In genomic region chr11:36256747-36257146, GRCm38 (mm10) we compare ENCODE assay signal across 29 mouse cellular contexts.
A peak's percentile ranks its signal among the peaks of the same experiment; 100 is the strongest.
DNase-seq lines count a peak whose midpoint lies in the region; ATAC-seq and TF ChIP-seq lines count a peak whose summit lies in the region.
"Had no signal": no experiment of that assay in that cellular context is flagged by ENCODE, and none has a peak within 500 bp of the region (broad histone marks: within the 10 kb centered on the region; RNA-seq: fewer than 3 reads in every experiment).

No protein-coding gene starts in this region.

- H3K9me3 ChIP-seq in limb, embryonic 12.5 days: peaks cover 3% of the 10 kb centered on the region; the same call in 1 of the 2 replicates
- no peaks in the 10 kb centered on the region for H3K9me3 ChIP-seq in limb, embryonic 10.5 days (replicated peaks)
- H3K9me3 ChIP-seq in neural tube, embryonic 13.5 days: 0 out of 2 replicates have a peak, but pooled peaks cover 4% of the 10 kb centered on the region
- 0 out of 2 replicates have a peak, but pooled peaks cover 4% of the 10 kb centered on the region for H3K9me3 ChIP-seq in neural tube, embryonic 15.5 days (replicated peaks)
- peaks cover 6% of the 10 kb centered on the region; the same call in 1 of the 2 replicates for H3K9me3 ChIP-seq in embryonic facial prominence, embryonic 14.5 days (ENCODE audit: control insufficient read depth, low read length)
- H3K9me3 ChIP-seq: kidney, embryonic 15.5 days had no signal

- no peak overlapping the region for H3K4me2 ChIP-seq in limb, embryonic 12.5 days
- H3K4me2 ChIP-seq in neural tube, embryonic 13.5 days: no peak overlapping the region
- no peak overlapping the region for H3K4me2 ChIP-seq in neural tube, embryonic 15.5 days
- H3K4me2 ChIP-seq in embryonic facial prominence, embryonic 14.5 days (ENCODE audit: low read depth, low read length): no peak overlapping the region
- H3K4me2 ChIP-seq: heart, embryonic 13.5 days; kidney, embryonic 15.5 days; midbrain, embryonic 11.5 days had no signal

- H3K36me3 ChIP-seq in limb, embryonic 12.5 days: no peaks in the 10 kb centered on the region
- no peaks in the 10 kb centered on the region for H3K36me3 ChIP-seq in limb, embryonic 10.5 days
- H3K36me3 ChIP-seq in neural tube, embryonic 13.5 days: 0 out of 2 replicates have a peak, but pooled peaks cover 3% of the 10 kb centered on the region
- no peaks in the 10 kb centered on the region for H3K36me3 ChIP-seq in neural tube, embryonic 15.5 days
- H3K36me3 ChIP-seq in embryonic facial prominence, embryonic 14.5 days (ENCODE audit: control insufficient read depth, insufficient read depth, low read length): no peaks in the 10 kb centered on the region
- H3K36me3 ChIP-seq: heart, embryonic 13.5 days; kidney, embryonic 15.5 days had no signal

- no peak overlapping the region for H3K9ac ChIP-seq in limb, embryonic 12.5 days (replicated peaks)
- H3K9ac ChIP-seq in neural tube, embryonic 13.5 days: no peak overlapping the region
- H3K9ac ChIP-seq in neural tube, embryonic 15.5 days (replicated peaks): no peak overlapping the region
- no peak overlapping the region for H3K9ac ChIP-seq in embryonic facial prominence, embryonic 14.5 days (ENCODE audit: low read depth, low read length)
- H3K9ac ChIP-seq: heart, embryonic 13.5 days; kidney, embryonic 15.5 days; liver, embryonic 14.5 days had no signal

- no peak for TF ChIP-seq POLR2A in brain, embryonic 14.5 days (IDR thresholded peaks at IDR 0.05; ENCODE audit: borderline replicate concordance, extremely low read depth, insufficient read depth, insufficient read length, poor library complexity, severe bottlenecking)

- peak overlapping the region; percentile 65 for H3K27ac ChIP-seq in limb, embryonic 12.5 days
- H3K27ac ChIP-seq in limb, embryonic 10.5 days: no peak overlapping the region
- peak overlapping the region; percentile 46 for H3K27ac ChIP-seq in neural tube, embryonic 13.5 days (replicated peaks)
- no peak overlapping the region for H3K27ac ChIP-seq in neural tube, embryonic 15.5 days (replicated peaks)
- H3K27ac ChIP-seq in embryonic facial prominence, embryonic 14.5 days (replicated peaks; ENCODE audit: low read depth, low read length): peak overlapping the region; percentile 33
- H3K27ac ChIP-seq: gastrocnemius, adult 2 months; heart, adult 2 months; heart, embryonic 13.5 days; kidney, embryonic 15.5 days; liver, embryonic 14.5 days; macrophage had no signal

- ATAC-seq in limb, embryonic 12.5 days (ENCODE audit: insufficient number of reproducible peaks, insufficient read depth, low FRiP score, low TSS enrichment, low read depth): no peak
- no peak for ATAC-seq in neural tube, embryonic 13.5 days (ENCODE audit: low read depth)
- no peak for ATAC-seq in neural tube, embryonic 15.5 days (ENCODE audit: low FRiP score)
- peak; percentile 45; the same call in 1 of the 2 replicates for ATAC-seq in embryonic facial prominence, embryonic 14.5 days (ENCODE audit: low read depth)
- ATAC-seq: forebrain, embryonic 14.5 days; hindbrain, embryonic 16.5 days had no signal

- H3K27me3 ChIP-seq in limb, embryonic 12.5 days: no peaks in the 10 kb centered on the region
- no peaks in the 10 kb centered on the region for H3K27me3 ChIP-seq in limb, embryonic 10.5 days (ENCODE audit: low read depth, poor library complexity, severe bottlenecking)
- no peaks in the 10 kb centered on the region for H3K27me3 ChIP-seq in neural tube, embryonic 13.5 days
- H3K27me3 ChIP-seq in neural tube, embryonic 15.5 days (replicated peaks): no peaks in the 10 kb centered on the region
- H3K27me3 ChIP-seq in embryonic facial prominence, embryonic 14.5 days (replicated peaks; ENCODE audit: control insufficient read depth, insufficient read depth, low read length): no peaks in the 10 kb centered on the region
- H3K27me3 ChIP-seq: heart, embryonic 13.5 days; kidney, embryonic 15.5 days had no signal

- 70% methylated on average over 5 of the region's 5 CpGs for WGBS in limb, embryonic 12.5 days
- 77% methylated on average over 5 of the region's 5 CpGs for WGBS in limb, embryonic 10.5 days
- 71% methylated on average over 5 of the region's 5 CpGs for WGBS in neural tube, embryonic 13.5 days
- WGBS in neural tube, embryonic 15.5 days: 66% methylated on average over 5 of the region's 5 CpGs
- 60% methylated on average over 5 of the region's 5 CpGs for WGBS in embryonic facial prominence, embryonic 14.5 days

- DNase-seq in limb, embryonic 10.5 days (ENCODE audit: low spot score): no peak
- DNase-seq in brain, embryonic 14.5 days (ENCODE audit: low read depth): peak; percentile 58
- no peak for DNase-seq in embryonic facial prominence, embryonic 14.5 days (ENCODE audit: low spot score)
- DNase-seq in adrenal gland, postnatal 14 days: no peak
- no peak for DNase-seq in adrenal gland, adult 8-10 months
- DNase-seq: B cell, adult 2 months; cerebellum, adult 11 months; cerebellum, adult 9-10 months; cerebellum, postnatal 36 days; gastrocnemius, adult 2 months; gastrocnemius, postnatal 36 days; heart, adult 2 months; heart, postnatal 14 days; kidney, adult 18-20 months; kidney, postnatal 25 days; liver; lung, adult 2 months; lung, postnatal 10 days; thymus, postnatal 14 days had no signal

- H3K4me1 ChIP-seq in limb, embryonic 12.5 days (replicated peaks): peaks cover 18% of the 10 kb centered on the region
- peaks cover 5% of the 10 kb centered on the region; the same call in 1 of the 2 replicates for H3K4me1 ChIP-seq in limb, embryonic 10.5 days
- H3K4me1 ChIP-seq in neural tube, embryonic 13.5 days (replicated peaks): peaks cover 20% of the 10 kb centered on the region
- H3K4me1 ChIP-seq in neural tube, embryonic 15.5 days: 0 out of 2 replicates have a peak, but pooled peaks cover 14% of the 10 kb centered on the region
- no peaks in the 10 kb centered on the region; the same call in none of the 2 replicates for H3K4me1 ChIP-seq in embryonic facial prominence, embryonic 14.5 days (ENCODE audit: control insufficient read depth, insufficient read depth, low read length)
- H3K4me1 ChIP-seq: heart, embryonic 13.5 days had no signal

- TF ChIP-seq CTCF in brain, embryonic 14.5 days (IDR thresholded peaks at IDR 0.05; ENCODE audit: borderline replicate concordance, extremely low read depth, insufficient read depth, insufficient read length): no peak

- H3K4me3 ChIP-seq in limb, embryonic 12.5 days (replicated peaks): no peak overlapping the region
- H3K4me3 ChIP-seq in limb, embryonic 10.5 days: no peak overlapping the region
- H3K4me3 ChIP-seq in neural tube, embryonic 13.5 days: no peak overlapping the region
- no peak overlapping the region for H3K4me3 ChIP-seq in neural tube, embryonic 15.5 days (replicated peaks)
- H3K4me3 ChIP-seq in embryonic facial prominence, embryonic 14.5 days (ENCODE audit: low read depth, low read length): no peak overlapping the region
- H3K4me3 ChIP-seq: gastrocnemius, adult 2 months; heart, adult 2 months; heart, embryonic 13.5 days; kidney, embryonic 15.5 days had no signal

Comparison
In these comparisons a context has a peak if more than half of its experiments do, and no peak if none do; other contexts are left out.
1. H3K27ac ChIP-seq: peak in limb, embryonic 12.5 days (single experiment), neural tube, embryonic 13.5 days (single experiment) and embryonic facial prominence, embryonic 14.5 days (single experiment); none in limb, embryonic 10.5 days (single experiment) and neural tube, embryonic 15.5 days (single experiment).